Mouse (Mus musculus) layer of hippocampus, adult 2 months (tissue): ENCODE results near the gene Atf2. TPM values are rescaled to one million over a fixed set of nuclear protein-coding genes. Genes with fewer than 3 reads are reported as not detected.
"Not testable (repeated sequence)": the region's sequence is repeated elsewhere in the genome, so short reads cannot be mapped to it uniquely, and the experiment has no call there.

Source experiments
- DNase-seq, 2 experiments: peaks; one replicate each; pipeline ENCODE4 v3.0.0; 2022; ENCODE audit warnings: low spot score in 2 of 2
- H3K27ac ChIP-seq: fragments of 200-600 bp; 2 replicates; pipeline ENCODE4 v1.8.1; 2022
- H3K4me3 ChIP-seq: fragments of 200-600 bp; 2 replicates; pipeline ENCODE4 v1.8.1; 2022; ENCODE audit warnings: mild to moderate bottlenecking
- CTCF ChIP-seq: fragments of 200-600 bp; conservative IDR thresholded peaks from 2 replicates; pipeline ENCODE4 v1.8.1; 2022; ENCODE audit warnings: antibody characterized with exemption, mild to moderate bottlenecking, moderate library complexity
- total RNA-seq, 2 experiments: library from RNA; stranded (reverse); gene quantifications; 2 replicates each; pipeline ENCODE4 v1.2.3; 2021

The Atf2 gene
- total RNA-seq, 2 experiments from 2014 or later, result 137 to 151 TPM

GRCm38 (mm10) chr2:73903536-73903935 is 11.1 kb upstream of the Atf2 start:
- no peak overlapping the region for H3K4me3 ChIP-seq
- H3K27ac ChIP-seq, result no peak overlapping the region
- DNase-seq, result no peak
- 0 out of 2 replicates have a peak, but pooled peaks have one; percentile 15 for TF ChIP-seq CTCF

GRCm38 (mm10) chr2:73902328-73902727 is 9.9 kb upstream of the Atf2 start:
- H3K27ac ChIP-seq, result not testable (repeated sequence)

GRCm38 (mm10) chr2:73901169-73901568 is 8.7 kb upstream of the Atf2 start:
- DNase-seq, result no peak
- no peak for TF ChIP-seq CTCF
- no peak overlapping the region for H3K4me3 ChIP-seq
- H3K27ac ChIP-seq, result no peak overlapping the region

More at GRCm38 (mm10) chr2:73902328-73902727, 9.9 kb upstream of the Atf2 start:
- not testable (repeated sequence) for DNase-seq, H3K4me3 ChIP-seq

- DNase-seq, result no peak
- Histone ChIP-seq H3K27ac (no peak overlapping the region), H3K4me3 (no peak overlapping the region)
- no peak for TF ChIP-seq CTCF
These were observed 7.9 kb upstream of the Atf2 start for GRCm38 (mm10) chr2:73900364-73900763.

- H3K27ac ChIP-seq, DNase-seq, H3K4me3 ChIP-seq: not testable (repeated sequence)
These were observed 4.5 kb upstream of the Atf2 start for GRCm38 (mm10) chr2:73896919-73897318.

GRCm38 (mm10) chr2:73893473-73894270 is 1.2 kb upstream of the Atf2 start:
- peak; percentile 3 to 21 for DNase-seq
- Histone ChIP-seq H3K4me3 (peak overlapping the region; percentile 87), H3K27ac (peak overlapping the region; percentile 97)
- no peak for TF ChIP-seq CTCF

- Histone ChIP-seq H3K4me3 (peak overlapping the region; percentile 95), H3K27ac (peak overlapping the region; percentile 96)
- no peak for TF ChIP-seq CTCF
- DNase-seq, result no peak
These were observed 557 bp downstream of the Atf2 start for GRCm38 (mm10) chr2:73891701-73892463.

- TF ChIP-seq CTCF, result peak; percentile 33
- Histone ChIP-seq H3K27ac (no peak overlapping the region), H3K4me3 (no peak overlapping the region)
- DNase-seq, result no peak
These were observed 6.4 kb downstream of the Atf2 start for GRCm38 (mm10) chr2:73885997-73886396.

GRCm38 (mm10) chr2:73877891-73878290 is 14.5 kb downstream of the Atf2 start:
- no peak for TF ChIP-seq CTCF
- no peak for DNase-seq
- Histone ChIP-seq H3K4me3 (no peak overlapping the region), H3K27ac (no peak overlapping the region)

- no peak overlapping the region for H3K27ac ChIP-seq
- no peak overlapping the region for H3K4me3 ChIP-seq
- TF ChIP-seq CTCF, result peak; percentile 66
- DNase-seq, result peak; percentile 43 to 69
These were observed 24.5 kb downstream of the Atf2 start for GRCm38 (mm10) chr2:73867764-73868487.

GRCm38 (mm10) chr2:73860046-73860624 is 32.3 kb downstream of the Atf2 start:
- no peak overlapping the region for H3K27ac ChIP-seq
- no peak overlapping the region for H3K4me3 ChIP-seq
- no peak for TF ChIP-seq CTCF
- DNase-seq, result no peak

GRCm38 (mm10) chr2:73857352-73857751 is 35.1 kb downstream of the Atf2 start:
- no peak overlapping the region for H3K27ac ChIP-seq
- no peak for DNase-seq
- no peak overlapping the region for H3K4me3 ChIP-seq
- no peak for TF ChIP-seq CTCF

- TF ChIP-seq CTCF, result no peak
- H3K27ac ChIP-seq, result no peak overlapping the region
- no peak for DNase-seq
- H3K4me3 ChIP-seq, result no peak overlapping the region
These were observed 36.2 kb downstream of the Atf2 start for GRCm38 (mm10) chr2:73856246-73856645.
